Mouse (Mus musculus): ENCODE measurements around the gene Itih3.

The Itih3 gene

DNA sequence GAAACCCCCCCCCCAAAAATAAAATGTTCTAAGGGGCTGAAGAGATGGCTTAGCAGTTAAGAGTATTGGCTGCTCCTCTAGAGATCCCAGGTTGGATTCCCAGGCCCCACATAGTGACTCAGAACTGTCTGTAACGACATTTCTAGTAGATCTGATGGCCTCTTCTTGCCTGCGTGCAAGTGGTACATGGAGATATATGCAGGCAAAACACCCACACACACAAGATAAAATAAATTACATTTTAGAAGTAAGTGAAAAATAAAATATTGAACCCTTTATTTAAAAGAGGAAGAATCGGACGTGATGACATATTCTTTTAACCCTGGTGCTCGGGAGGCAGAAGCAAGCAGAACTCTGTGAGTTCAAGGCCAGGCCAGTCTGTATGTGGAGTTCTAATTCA lies 20.9 kb downstream of the Itih3 start:
- no peak for DNase-seq (ENCODE audit: low spot score in 2 of 2)

DNA sequence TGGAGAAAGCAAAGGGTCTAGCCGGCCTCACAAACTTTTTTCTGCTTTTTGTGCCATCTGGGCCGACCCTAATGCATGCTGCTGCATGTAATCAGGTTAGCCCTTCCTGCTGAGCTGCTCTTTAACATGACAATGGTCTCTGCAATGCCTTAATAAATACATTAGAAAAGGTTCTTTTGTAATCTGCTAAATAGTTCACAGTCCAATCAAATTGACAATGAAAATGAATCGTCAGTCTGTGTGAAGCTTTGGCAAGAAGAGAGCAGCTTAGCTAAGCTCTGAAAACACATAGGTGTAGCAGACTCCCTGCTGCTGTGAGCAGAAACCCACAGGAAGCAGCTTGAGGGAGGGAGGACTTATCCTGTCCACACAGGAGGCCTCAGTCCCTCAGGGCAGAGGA lies 23.6 kb downstream of the Itih3 start:
- no peak for DNase-seq (ENCODE audit: low spot score in 2 of 2)

DNA sequence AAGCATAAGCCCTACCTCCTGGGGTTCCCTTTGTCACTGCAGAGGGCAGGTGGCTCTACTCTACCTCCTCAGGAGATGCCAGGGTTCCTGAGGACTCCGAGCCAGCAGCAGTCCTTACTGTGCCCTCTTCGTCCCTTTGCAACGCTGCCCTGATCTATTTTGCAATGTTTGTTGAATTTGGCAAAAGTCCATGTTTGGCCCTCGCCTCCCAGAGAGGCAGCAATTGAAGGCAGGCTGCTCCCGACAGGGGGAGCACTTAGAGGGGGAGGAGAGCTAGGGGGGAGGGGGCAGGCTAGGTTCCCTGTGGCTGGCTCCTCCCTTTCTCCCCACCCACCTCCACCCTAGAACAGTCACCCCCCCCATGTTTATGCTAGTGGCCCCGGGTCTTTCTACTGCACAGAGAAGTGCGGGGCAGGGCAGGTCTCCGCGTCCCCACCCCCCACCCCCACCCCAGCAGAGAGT lies 35.3 kb downstream of the Itih3 start:
- no peak for DNase-seq (ENCODE audit: low spot score in 2 of 2)

DNA sequence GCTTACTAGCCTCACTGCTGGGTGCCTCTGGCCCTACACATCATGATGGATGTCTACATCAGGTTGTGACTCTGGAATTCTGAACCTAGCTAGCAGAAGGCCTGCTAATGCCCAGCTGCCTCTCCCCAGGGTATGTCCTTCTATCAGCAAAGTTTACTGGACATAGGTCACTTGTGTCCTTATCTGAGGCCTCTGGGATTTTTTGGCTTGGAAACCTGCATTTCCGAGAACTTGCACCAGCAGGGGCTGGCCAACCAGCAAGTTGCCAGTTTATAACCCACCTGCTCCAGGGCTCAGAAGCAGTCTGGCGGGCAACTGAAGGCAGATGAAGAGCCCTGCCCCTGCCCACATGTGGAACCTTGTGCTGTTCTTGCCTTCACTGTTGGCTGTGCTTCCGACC lies 37.4 kb downstream of the Itih3 start, which contains the start of gene Itih4:
Gene Itih4 (plus strand): TSS at position 273 of the 400 bp plus-strand sequence.
- no peak for DNase-seq (ENCODE audit: low spot score in 2 of 2)

DNA sequence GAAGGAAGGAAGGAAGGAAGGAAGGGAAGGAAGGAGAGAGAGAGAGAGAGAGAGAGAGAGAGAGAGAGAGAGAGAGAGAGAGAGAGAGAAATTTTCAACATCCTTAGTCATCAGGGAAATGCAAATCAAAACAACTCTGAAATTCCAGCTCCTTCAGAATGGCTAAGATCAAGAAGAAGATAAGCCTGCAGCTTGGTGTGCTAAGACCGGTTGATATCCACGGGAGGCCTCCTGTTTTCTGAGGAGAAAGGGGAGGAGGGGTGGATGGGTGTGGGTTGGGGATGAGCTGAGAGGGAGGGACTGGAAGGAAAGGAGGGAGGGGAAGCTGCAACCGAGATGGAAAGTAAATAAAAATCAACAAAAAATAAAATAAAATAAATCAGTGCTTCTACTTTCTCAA lies 38.3 kb downstream of the Itih3 start:
- no peak for DNase-seq (ENCODE audit: low spot score in 2 of 2)

DNA sequence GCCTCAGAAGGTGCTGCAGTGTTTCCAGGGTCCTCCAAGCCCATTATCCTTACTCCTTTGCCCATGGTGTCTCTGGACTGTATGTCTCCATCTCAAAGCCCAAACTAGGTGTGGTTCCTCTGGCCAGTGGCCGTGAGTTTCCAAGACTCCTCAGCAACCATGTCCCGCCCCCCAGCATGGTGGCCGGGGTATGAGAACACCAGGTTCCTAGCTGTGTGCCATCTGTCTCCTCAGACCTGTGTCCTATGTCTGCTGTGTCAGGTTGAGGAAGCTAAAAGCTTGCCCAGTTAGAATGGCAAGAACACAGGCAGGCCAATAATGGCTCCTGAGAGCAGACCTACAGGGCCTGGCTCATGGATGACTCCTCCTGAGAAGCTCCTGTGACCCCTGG lies 41.8 kb downstream of the Itih3 start:
- no peak for DNase-seq (ENCODE audit: low spot score in 2 of 2)

DNA sequence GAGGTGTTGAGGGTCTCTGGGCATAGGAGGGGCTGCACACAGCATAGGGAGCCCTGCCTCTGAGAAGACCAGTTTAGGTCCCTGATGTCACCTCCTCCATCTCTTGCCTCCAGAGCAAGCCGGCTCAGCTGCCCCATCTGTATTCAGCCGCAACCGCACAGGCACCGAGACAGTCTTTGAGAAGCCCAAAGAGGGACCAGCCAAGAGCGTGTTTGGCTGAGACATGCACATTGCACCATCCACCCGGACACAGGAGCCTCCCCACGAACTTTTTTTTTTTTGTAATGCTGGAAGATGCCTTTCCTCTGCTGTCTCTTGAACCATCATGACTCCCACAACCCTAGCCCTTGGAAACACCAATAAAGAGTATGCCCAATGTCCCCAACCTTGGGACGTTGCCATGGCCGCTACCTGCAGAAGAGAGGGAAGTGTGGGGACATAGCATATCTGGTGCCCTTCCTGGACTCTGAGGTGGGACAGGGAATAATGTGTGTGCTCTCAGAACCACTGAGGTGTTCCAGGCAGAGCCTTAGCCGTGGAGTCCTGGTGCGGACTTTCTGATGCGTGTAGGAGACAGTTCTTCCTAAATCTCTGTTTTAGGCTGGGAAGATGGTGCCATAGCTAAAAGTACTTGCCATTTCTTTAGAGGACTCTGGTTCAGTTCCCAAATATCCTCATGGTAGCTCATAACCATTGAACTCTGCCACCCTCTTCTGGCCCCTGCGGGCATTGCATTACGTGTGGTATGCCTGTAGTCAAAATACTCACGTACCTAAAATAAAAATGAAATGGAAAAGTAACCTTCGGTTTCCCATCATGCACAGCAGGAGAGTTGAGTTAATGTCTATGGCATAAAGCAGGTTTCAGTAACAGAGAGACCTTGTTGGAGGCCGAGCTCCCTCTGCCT lies 42.5 kb downstream of the Itih3 start:
- peak in 1 of 2 experiments; percentile 53 for DNase-seq (ENCODE audit: low spot score in 2 of 2)

DNA sequence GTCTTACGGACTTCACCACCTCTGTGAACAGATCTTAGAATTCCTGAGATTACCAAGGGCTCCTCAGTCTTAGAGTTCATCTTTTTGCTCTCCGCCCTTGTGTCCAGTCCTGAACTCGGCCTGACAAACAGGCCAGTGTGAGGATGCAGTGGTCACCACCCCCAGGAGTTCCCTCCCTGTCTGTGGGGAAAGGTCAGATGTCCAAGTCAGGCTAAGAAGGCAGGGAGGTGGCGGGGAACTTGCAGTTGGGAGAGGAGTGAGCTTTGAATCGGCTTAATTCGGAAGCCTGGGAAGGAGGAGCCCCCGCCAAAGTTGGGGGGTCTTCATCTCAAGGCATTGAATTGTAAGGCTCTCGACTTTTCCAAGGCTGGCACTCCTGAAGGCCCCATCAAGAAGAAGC lies 43.3 kb downstream of the Itih3 start:
- no peak for DNase-seq (ENCODE audit: low spot score in 2 of 2)

DNA sequence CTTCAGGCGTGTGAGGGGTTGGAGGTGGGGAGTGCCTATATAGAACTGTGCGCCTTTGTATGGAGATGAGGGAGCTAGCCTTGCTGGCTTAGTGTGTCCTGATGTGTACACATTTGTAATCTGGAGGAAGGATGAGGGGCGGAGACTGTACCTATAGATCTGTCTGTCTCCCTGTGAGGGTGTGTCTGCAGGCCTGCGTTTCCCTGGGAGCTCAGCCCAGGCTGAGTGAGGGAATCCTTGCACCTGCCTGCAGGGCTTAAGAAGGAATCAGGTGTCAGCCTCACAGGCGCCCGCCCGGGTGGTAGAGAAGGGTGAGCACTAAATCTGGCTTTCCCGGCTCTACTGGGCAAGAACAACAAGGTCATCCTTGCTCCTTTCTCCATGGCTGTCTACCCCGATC lies 43.8 kb downstream of the Itih3 start:
- no peak for DNase-seq (ENCODE audit: low spot score in 2 of 2)

DNA sequence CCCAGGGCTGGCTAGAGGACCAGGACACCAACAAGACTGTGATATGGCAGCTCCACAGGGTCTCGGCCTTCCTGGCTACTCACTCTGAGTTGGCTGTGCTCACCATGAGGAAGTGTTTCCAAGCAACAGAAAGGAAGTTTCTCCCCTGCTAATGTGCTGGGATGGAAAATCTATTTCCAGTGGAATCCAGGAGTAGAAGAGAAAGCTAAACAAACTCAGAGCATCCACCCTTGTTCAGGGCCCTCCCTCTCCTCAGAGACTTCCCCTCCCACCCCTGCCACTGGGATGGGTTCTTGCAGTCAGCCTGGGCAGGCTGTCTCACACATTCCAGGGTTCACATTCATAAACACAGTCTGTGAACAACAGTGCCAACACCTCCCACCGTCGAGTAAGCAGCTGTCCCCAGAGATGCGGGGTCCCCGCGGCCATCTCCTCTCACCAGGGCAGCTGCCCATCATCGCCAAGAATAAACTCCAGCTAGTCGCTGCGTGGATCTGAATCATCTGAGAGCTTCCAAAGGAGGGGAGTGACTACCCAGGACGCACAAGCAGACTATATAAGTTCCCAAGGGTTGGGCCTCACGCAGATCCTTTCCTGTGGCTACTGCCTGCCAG lies 44.5 kb downstream of the Itih3 start, which contains the start of gene Mustn1:
Gene Mustn1 (plus strand): TSS at position 243 of the 614 bp plus-strand sequence.
- DNase-seq (ENCODE audit: low spot score in 2 of 2): peak in 1 of 2 experiments; percentile 31

DNA sequence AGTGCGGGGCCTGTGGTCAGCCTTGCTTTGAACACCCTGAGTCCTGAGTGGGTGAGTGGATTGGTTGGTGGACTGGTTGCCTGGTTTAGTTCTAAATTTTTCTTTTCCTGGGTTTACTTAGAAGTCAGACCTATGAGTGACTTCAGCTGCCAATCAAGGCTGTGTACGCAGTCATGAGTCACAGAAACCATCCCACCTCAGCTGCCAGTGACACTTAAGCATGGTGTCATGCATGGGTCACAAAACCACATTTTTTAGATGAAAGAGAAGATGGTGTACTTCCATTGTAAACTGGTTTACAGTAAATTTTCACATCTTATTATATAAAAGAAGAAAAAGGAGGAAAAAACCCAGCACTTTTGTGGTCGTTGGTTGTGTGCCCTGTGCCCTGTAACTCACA lies 45.7 kb downstream of the Itih3 start:
- DNase-seq (ENCODE audit: low spot score in 2 of 2): no peak

DNA sequence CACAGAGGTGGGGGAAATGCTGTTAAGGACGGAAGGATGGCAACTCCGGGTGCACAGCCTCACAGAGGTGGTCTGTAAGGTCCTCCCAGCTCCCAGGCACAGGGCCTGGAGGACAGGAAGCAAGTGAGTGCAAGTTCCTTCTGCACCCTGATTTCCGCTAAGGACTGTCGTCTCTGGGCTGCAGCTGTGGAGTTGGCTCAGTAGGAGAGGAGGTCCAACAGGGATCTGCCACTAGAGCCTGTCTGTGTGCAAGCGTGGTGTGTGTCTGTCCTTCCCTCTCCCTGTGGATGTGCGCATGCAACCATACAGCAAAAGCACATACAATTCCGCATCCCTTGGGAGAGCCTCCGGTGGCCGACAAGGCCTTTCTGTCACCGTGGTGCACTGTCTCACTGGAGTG lies 47.1 kb downstream of the Itih3 start:
- no peak for DNase-seq (ENCODE audit: low spot score in 2 of 2)

DNA sequence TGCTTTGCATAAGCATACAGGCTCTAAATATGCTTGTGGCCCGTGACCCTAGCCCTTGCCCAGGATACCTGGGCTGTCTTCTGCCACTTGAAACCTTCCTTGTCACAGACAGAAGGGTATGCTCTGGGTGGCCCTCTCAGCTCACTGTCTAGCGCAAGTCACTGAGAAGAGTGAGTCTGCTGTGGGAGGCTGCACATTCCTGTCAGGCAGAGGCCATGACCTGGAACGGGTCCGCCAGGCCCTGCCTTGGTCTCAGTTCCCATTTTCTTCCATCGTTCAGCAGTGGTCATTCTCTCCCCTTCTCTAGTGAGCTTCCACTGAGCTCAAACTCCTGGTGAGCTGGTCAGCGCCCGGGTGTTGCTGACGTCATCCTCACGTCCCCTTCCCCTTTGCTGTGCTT lies 47.6 kb downstream of the Itih3 start:
- DNase-seq (ENCODE audit: low spot score in 2 of 2): no peak

DNA sequence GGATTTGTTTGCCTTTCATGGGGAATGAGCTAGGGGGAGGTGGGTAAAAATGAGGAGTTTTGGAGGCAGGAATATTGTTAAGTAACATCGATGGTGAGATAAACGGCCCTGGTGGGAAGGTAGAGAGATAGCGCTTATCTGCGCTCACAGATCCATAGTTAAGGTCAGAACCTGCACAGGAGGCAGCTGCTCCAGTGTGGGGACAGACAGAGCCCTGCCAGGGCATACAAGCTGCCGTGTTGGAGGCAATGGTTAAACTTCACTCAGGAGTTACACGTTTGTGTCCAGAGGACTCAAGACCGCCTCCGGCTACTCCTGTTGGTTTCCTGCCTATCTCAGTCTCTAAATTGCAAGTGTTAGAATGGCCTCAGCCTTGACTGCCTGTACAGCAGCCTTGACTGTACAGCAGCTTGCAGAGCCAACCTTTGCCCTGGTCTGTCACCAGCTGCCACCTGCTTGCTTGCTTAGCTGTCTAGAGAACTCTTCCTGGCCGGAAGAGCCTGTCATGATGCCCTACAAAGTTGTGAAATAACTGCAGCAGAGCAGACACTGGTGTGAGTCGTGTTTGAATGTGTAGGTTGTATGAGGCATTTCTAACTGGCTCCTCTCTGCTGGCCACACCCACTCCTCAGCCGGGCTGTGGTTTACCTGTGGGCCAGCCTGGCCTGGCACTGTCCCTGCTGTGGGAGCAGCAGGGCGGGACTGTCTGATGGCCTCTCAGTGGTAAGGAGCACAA lies 48.3 kb downstream of the Itih3 start:
- DNase-seq (ENCODE audit: low spot score in 2 of 2): no peak

DNA sequence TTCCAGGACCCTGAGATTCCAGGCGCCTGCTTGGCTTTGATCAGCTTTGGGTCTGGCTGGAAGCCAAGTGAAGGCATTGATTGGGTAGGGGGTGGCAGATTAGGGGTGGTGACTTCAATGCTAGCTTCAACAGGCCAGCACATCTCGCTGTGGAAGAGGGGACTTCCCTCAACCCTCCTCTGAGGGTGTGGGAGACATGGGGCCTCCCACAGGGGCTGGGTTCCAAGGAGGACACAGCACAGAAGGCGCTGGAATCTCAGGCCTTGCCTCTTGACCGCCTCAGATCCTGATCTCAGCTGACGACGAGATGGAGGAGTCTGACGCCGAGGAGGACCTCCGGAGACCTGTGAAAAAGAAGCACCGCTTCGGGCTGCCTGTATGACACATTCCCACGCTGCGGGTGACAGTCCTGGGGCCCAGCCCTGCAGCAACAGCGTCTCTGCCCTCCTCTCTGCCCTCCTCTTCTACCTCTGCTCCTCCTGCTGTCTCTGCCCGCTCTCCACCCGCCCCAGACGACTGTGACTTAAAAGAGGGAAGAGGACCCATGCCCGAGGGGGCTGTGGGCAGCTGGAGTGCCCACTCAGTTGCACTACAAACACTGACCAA lies 49.4 kb downstream of the Itih3 start:
- no peak for DNase-seq (ENCODE audit: low spot score in 2 of 2)

DNA sequence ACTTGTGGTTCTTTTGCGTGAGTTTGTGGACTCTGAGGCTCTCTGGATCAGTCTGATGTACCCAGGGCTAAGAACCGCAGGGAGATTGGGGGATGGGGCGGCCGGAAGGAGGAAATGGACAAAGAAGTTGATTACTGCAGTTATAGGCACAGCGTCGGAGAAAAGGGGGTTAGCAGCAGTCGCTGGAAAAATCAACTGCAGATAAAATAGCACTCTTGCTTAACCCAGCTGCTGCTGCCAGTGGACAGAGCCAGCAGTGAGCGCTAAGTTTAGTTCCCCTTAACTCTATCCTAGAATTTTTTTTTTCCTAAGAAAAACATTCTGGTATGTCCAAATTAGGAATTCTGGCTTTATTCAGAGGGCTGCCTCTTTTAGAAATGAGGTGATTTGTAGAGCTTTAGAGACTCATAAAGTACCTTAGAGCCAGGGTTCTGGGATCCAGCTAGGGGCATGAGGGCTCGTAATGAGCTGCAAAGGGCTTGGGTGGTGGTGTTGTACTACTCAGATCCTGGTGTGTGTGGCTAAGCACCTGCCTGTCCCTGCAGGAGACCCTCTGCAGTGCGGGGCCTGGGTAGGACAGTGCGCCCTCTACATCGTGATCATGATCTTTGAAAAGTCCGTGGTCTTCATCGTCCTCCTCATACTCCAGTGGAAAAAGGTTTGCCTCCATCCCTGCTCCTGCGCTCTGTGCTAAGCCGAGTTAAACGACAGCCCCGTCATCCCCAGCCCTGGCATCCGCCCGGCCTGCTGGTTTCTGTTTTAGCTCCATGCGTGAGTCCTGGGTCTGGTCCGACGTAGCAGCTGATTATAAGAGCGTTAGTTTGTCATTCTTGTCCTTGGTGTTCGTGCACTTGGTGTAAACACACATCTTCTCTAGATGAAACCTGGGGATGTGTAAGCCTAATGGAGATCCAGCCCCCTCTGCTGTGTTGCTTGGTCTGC lies 53.1 kb downstream of the Itih3 start:
- DNase-seq (ENCODE audit: low spot score in 2 of 2): no peak

DNA sequence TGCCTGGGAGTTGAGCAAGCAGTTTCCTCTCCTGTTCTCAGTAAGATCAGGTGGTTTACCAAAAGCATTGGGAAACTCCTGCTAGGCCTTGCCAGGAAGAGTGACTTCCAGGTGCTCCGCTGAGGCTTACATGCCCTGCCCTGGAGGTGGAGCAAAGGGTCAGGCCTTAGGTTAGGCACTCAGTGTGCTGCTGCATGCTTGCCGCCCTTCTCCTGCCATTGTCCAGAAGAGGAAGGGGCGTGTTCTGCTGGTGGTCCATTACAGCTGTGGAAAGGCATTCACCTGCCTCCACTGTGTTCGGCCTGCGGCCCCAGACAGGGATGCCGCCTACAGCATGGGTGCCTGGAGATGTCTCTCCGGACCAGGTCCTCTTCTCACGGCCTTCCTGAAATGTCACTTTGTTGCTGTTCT lies 54.2 kb downstream of the Itih3 start:
- DNase-seq (ENCODE audit: low spot score in 2 of 2): no peak

DNA sequence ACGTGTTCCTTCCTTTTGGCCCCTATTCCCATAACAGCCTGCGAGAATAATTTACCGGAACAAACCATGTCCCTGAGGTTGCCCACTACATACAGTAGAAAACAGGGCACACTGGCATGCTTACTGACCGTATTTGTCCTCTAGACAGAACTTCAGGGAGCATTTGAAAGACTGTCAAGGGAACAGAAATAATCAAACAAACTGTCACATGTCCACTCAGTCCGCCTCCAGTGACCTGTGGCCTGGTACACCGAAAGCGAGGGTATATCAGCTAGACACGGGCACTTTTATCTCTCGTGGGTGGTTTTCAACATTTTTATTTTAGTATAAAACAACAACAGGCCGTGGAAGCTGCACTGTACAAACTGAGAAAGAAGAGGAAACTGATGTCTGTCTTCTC lies 54.7 kb downstream of the Itih3 start:
- no peak for DNase-seq (ENCODE audit: low spot score in 2 of 2)

DNA sequence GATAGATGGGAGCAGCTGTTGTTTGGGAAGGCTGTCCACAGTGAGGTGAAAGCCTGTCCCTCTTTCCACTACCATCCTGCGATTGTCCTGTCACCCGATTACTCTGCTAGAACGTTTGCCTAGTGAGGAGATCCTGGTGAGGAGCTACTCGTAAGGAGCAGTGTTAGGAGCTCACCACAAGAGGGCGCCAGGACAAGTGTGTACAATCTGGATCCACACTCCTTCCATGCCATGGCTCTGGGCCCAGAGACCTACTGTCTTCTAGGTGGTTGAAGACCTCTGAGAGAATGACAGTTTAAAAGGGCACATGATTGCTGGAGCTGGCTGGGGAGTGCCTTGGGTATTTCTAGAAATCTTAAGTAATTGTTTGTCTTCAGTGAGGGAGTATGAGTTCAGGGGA lies 56.5 kb downstream of the Itih3 start:
- DNase-seq (ENCODE audit: low spot score in 2 of 2): peak in 1 of 2 experiments; percentile 73

DNA sequence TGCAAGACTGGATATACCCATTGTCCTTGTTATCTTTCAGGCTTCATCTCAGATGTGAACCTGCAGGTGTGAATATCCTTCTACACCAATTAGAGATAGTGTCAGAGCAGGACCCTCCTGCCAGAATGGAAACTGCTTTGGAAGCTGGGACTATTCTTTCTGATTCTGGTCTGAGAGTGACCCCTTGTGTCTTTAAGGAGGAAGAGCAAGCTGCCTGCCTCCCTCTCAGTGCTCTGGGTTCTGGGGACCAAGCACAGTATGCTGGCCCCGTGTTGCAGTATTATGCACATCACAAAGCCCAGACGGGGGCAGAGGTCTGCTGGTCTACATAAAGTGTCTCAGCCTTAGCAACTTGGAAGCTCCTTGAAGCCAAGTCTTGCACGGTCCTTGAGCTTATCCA lies 58.2 kb downstream of the Itih3 start:
- DNase-seq (ENCODE audit: low spot score in 2 of 2): no peak

DNA sequence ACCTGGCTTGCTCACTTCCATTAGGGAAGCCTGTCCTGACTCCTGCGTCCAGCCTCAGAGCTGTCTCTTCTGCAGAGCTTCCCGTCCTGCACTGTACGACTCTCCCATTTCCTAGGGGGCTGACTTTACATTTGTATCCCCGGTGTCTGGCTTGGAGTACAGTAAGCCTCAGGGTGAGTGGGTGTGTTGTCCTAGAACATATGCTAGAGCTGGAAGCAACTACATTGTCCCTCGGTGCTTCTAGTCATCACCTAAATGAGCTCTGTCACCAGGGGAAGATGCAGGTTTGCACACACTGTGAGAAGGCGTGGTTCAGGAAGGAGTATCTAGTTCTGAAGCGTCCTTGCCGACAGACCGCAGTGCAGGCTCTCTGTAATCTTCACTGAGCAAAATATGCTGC lies 61.2 kb downstream of the Itih3 start:
- DNase-seq (ENCODE audit: low spot score in 2 of 2): no peak

Measured in left cerebral cortex, adult 9 months (tissue).